Mouse (Mus musculus): ENCODE data around the gene 4932414N04Rik. TPM values are rescaled to one million over a fixed set of nuclear protein-coding genes. Genes with fewer than 3 reads are reported as not detected.

The 4932414N04Rik gene
- polyA plus RNA-seq (2012; rRNA removed; ENCODE audit: low replicate concordance): not detected in 2 replicates

GRCm38 (mm10) chr2:68656186-68656585 lies at the start of gene 4932414N04Rik:
4932414N04Rik (plus strand) TSS chr2:68656486.

Other genes with a start within 250 kb of the 4932414N04Rik start
- 6.2 and 7.0 TPM in 2 replicates for gene Stk39, start 184.2 kb upstream of the 4932414N04Rik start, polyA plus RNA-seq (2012; rRNA removed; ENCODE audit: low replicate concordance)
- gene 4933409G03Rik, start 74.1 kb upstream of the 4932414N04Rik start, polyA plus RNA-seq (2012; rRNA removed; ENCODE audit: low replicate concordance): not detected in 2 replicates
- gene Cers6, start 205.0 kb downstream of the 4932414N04Rik start, polyA plus RNA-seq (2012; rRNA removed; ENCODE audit: low replicate concordance): 5.6 and 7.9 TPM in 2 replicates

Data from mammary gland, adult 2 months (tissue).